Mouse (Mus musculus): ENCODE measurements around the gene Tmem56. TPM values are rescaled to one million over a fixed set of nuclear protein-coding genes. Genes with fewer than 3 reads are reported as not detected.

Gene Tmem56
- total RNA-seq, 1 experiment, result 0.67 TPM

GRCm38 (mm10) chr3:121277557-121277956 lies 5.3 kb downstream of the Tmem56 start:
- H3K36me3 ChIP-seq (ENCODE audit: control insufficient read depth, insufficient read depth, low read length, poor library complexity, severe bottlenecking), result no peaks in the 10 kb centered on the region
- in situ Hi-C loops (cut with MboI; ENCODE audit: low sequenced_read_pairs in 2 of 2, unreplicated experiment in 2 of 2), result no loop called here
- no peak for DNase-seq (ENCODE audit: low read depth, low spot score)
- peaks cover 0 to 3% of the 10 kb centered on the region in 2 experiments; a peak in 3 of 4 replicates for H3K4me1 ChIP-seq (ENCODE audit: control insufficient read depth in 2 of 2, insufficient read depth in 2 of 2, low read length in 2 of 2, poor library complexity in 1 of 2)
- H3K9me3 ChIP-seq (ENCODE audit: control insufficient read depth, insufficient read depth, low read depth, low read length), result no peaks in the 10 kb centered on the region
- no peak for TF ChIP-seq ZC3H11A (IDR thresholded peaks at IDR 0.05; ENCODE audit: borderline replicate concordance, low read depth, low read length)
- no peak for TF ChIP-seq MAFK (IDR thresholded peaks at IDR 0.05; ENCODE audit: insufficient read depth, low read depth, low read length)
- TF ChIP-seq HCFC1 (IDR thresholded peaks at IDR 0.05; ENCODE audit: borderline replicate concordance, insufficient read depth, low read length), result no peak
- no peak for TF ChIP-seq CHD2 (IDR thresholded peaks at IDR 0.05; ENCODE audit: low read depth, low read length)
- no peak for TF ChIP-seq ZNF384 (IDR thresholded peaks at IDR 0.05; ENCODE audit: low read depth, low read length)
- H3K4me3 ChIP-seq (ENCODE audit: insufficient read depth in 1 of 2, low read depth in 1 of 2, low read length in 2 of 2, poor library complexity in 1 of 2, severe bottlenecking in 1 of 2), result no peak overlapping the region
- H3K27ac ChIP-seq (ENCODE audit: insufficient read depth, low read depth, low read length, poor library complexity, severe bottlenecking), result no peak overlapping the region
- no peak overlapping the region for H3K9ac ChIP-seq (ENCODE audit: insufficient read depth, low read depth, low read length, poor library complexity, severe bottlenecking)

- Histone ChIP-seq H3K36me3 (ENCODE audit: control insufficient read depth, insufficient read depth, low read length, poor library complexity, severe bottlenecking) (no peaks in the 10 kb centered on the region), H3K9ac (ENCODE audit: insufficient read depth, low read depth, low read length, poor library complexity, severe bottlenecking) (no peak overlapping the region), H3K4me3 (ENCODE audit: insufficient read depth in 1 of 2, low read depth in 1 of 2, low read length in 2 of 2, poor library complexity in 1 of 2, severe bottlenecking in 1 of 2) (no peak overlapping the region), H3K4me1 (ENCODE audit: control insufficient read depth in 2 of 2, insufficient read depth in 2 of 2, low read length in 2 of 2, poor library complexity in 1 of 2) (peaks cover 0 to 3% of the 10 kb centered on the region in 2 experiments; a peak in 3 of 4 replicates), H3K9me3 (ENCODE audit: control insufficient read depth, insufficient read depth, low read depth, low read length) (no peaks in the 10 kb centered on the region), H3K27ac (ENCODE audit: insufficient read depth, low read depth, low read length, poor library complexity, severe bottlenecking) (no peak overlapping the region)
- DNase-seq (ENCODE audit: low read depth, low spot score), result no peak
- in situ Hi-C loops (cut with MboI; ENCODE audit: low sequenced_read_pairs in 2 of 2, unreplicated experiment in 2 of 2), result no loop called here
- TF ChIP-seq ZC3H11A (IDR thresholded peaks at IDR 0.05; ENCODE audit: borderline replicate concordance, low read depth, low read length) (no peak), CHD2 (IDR thresholded peaks at IDR 0.05; ENCODE audit: low read depth, low read length) (no peak), MAFK (IDR thresholded peaks at IDR 0.05; ENCODE audit: insufficient read depth, low read depth, low read length) (no peak), ZNF384 (IDR thresholded peaks at IDR 0.05; ENCODE audit: low read depth, low read length) (no peak), HCFC1 (IDR thresholded peaks at IDR 0.05; ENCODE audit: borderline replicate concordance, insufficient read depth, low read length) (no peak)
Measured at GRCm38 (mm10) chr3:121277009-121277408, 5.9 kb downstream of the Tmem56 start.

GRCm38 (mm10) chr3:121274010-121274409 lies 8.9 kb downstream of the Tmem56 start:
- no peak for TF ChIP-seq MAFK (IDR thresholded peaks at IDR 0.05; ENCODE audit: insufficient read depth, low read depth, low read length)
- TF ChIP-seq CHD2 (IDR thresholded peaks at IDR 0.05; ENCODE audit: low read depth, low read length), result no peak
- no peak for TF ChIP-seq ZNF384 (IDR thresholded peaks at IDR 0.05; ENCODE audit: low read depth, low read length)
- no peak for TF ChIP-seq HCFC1 (IDR thresholded peaks at IDR 0.05; ENCODE audit: borderline replicate concordance, insufficient read depth, low read length)
- TF ChIP-seq ZC3H11A (IDR thresholded peaks at IDR 0.05; ENCODE audit: borderline replicate concordance, low read depth, low read length), result no peak
- DNase-seq (ENCODE audit: low read depth, low spot score), result no peak
- no peaks in the 10 kb centered on the region for H3K4me1 ChIP-seq (ENCODE audit: control insufficient read depth in 2 of 2, insufficient read depth in 2 of 2, low read length in 2 of 2, poor library complexity in 1 of 2)
- H3K9ac ChIP-seq (ENCODE audit: insufficient read depth, low read depth, low read length, poor library complexity, severe bottlenecking), result no peak overlapping the region
- H3K9me3 ChIP-seq (ENCODE audit: control insufficient read depth, insufficient read depth, low read depth, low read length), result no peaks in the 10 kb centered on the region
- no peak overlapping the region for H3K27ac ChIP-seq (ENCODE audit: insufficient read depth, low read depth, low read length, poor library complexity, severe bottlenecking)
- no peaks in the 10 kb centered on the region for H3K36me3 ChIP-seq (ENCODE audit: control insufficient read depth, insufficient read depth, low read length, poor library complexity, severe bottlenecking)
- H3K4me3 ChIP-seq (ENCODE audit: insufficient read depth in 1 of 2, low read depth in 1 of 2, low read length in 2 of 2, poor library complexity in 1 of 2, severe bottlenecking in 1 of 2), result no peak overlapping the region
- in situ Hi-C loops (cut with MboI; ENCODE audit: low sequenced_read_pairs in 2 of 2, unreplicated experiment in 2 of 2), result no loop called here

- H3K4me3 ChIP-seq (ENCODE audit: insufficient read depth in 1 of 2, low read depth in 1 of 2, low read length in 2 of 2, poor library complexity in 1 of 2, severe bottlenecking in 1 of 2), result no peak overlapping the region
- no peaks in the 10 kb centered on the region for H3K4me1 ChIP-seq (ENCODE audit: control insufficient read depth in 2 of 2, insufficient read depth in 2 of 2, low read length in 2 of 2, poor library complexity in 1 of 2)
- no peak overlapping the region for H3K9ac ChIP-seq (ENCODE audit: insufficient read depth, low read depth, low read length, poor library complexity, severe bottlenecking)
- in situ Hi-C loops (cut with MboI; ENCODE audit: low sequenced_read_pairs in 2 of 2, unreplicated experiment in 2 of 2), result no loop called here
- TF ChIP-seq CHD2 (IDR thresholded peaks at IDR 0.05; ENCODE audit: low read depth, low read length) (no peak), HCFC1 (IDR thresholded peaks at IDR 0.05; ENCODE audit: borderline replicate concordance, insufficient read depth, low read length) (no peak), ZC3H11A (IDR thresholded peaks at IDR 0.05; ENCODE audit: borderline replicate concordance, low read depth, low read length) (no peak), ZNF384 (IDR thresholded peaks at IDR 0.05; ENCODE audit: low read depth, low read length) (no peak), MAFK (IDR thresholded peaks at IDR 0.05; ENCODE audit: insufficient read depth, low read depth, low read length) (no peak)
- DNase-seq (ENCODE audit: low read depth, low spot score), result no peak
- H3K27ac ChIP-seq (ENCODE audit: insufficient read depth, low read depth, low read length, poor library complexity, severe bottlenecking), result no peak overlapping the region
- no peaks in the 10 kb centered on the region for H3K36me3 ChIP-seq (ENCODE audit: control insufficient read depth, insufficient read depth, low read length, poor library complexity, severe bottlenecking)
- H3K9me3 ChIP-seq (ENCODE audit: control insufficient read depth, insufficient read depth, low read depth, low read length), result no peaks in the 10 kb centered on the region
Measured at GRCm38 (mm10) chr3:121272577-121272976, 10.3 kb downstream of the Tmem56 start.

GRCm38 (mm10) chr3:121267283-121267682 lies 15.6 kb downstream of the Tmem56 start:
- Histone ChIP-seq H3K4me3 (ENCODE audit: insufficient read depth in 1 of 2, low read depth in 1 of 2, low read length in 2 of 2, poor library complexity in 1 of 2, severe bottlenecking in 1 of 2) (no peak overlapping the region), H3K27ac (ENCODE audit: insufficient read depth, low read depth, low read length, poor library complexity, severe bottlenecking) (no peak overlapping the region), H3K36me3 (ENCODE audit: control insufficient read depth, insufficient read depth, low read length, poor library complexity, severe bottlenecking) (no peaks in the 10 kb centered on the region), H3K9me3 (ENCODE audit: control insufficient read depth, insufficient read depth, low read depth, low read length) (no peaks in the 10 kb centered on the region), H3K9ac (ENCODE audit: insufficient read depth, low read depth, low read length, poor library complexity, severe bottlenecking) (no peak overlapping the region), H3K4me1 (ENCODE audit: control insufficient read depth in 2 of 2, insufficient read depth in 2 of 2, low read length in 2 of 2, poor library complexity in 1 of 2) (no peaks in the 10 kb centered on the region)
- in situ Hi-C loops (cut with MboI; ENCODE audit: low sequenced_read_pairs in 2 of 2, unreplicated experiment in 2 of 2), result no loop called here
- no peak for TF ChIP-seq CHD2 (IDR thresholded peaks at IDR 0.05; ENCODE audit: low read depth, low read length)
- DNase-seq (ENCODE audit: low read depth, low spot score), result no peak

Measured in ES-E14 (cell line).